In the genomic region with DNA sequence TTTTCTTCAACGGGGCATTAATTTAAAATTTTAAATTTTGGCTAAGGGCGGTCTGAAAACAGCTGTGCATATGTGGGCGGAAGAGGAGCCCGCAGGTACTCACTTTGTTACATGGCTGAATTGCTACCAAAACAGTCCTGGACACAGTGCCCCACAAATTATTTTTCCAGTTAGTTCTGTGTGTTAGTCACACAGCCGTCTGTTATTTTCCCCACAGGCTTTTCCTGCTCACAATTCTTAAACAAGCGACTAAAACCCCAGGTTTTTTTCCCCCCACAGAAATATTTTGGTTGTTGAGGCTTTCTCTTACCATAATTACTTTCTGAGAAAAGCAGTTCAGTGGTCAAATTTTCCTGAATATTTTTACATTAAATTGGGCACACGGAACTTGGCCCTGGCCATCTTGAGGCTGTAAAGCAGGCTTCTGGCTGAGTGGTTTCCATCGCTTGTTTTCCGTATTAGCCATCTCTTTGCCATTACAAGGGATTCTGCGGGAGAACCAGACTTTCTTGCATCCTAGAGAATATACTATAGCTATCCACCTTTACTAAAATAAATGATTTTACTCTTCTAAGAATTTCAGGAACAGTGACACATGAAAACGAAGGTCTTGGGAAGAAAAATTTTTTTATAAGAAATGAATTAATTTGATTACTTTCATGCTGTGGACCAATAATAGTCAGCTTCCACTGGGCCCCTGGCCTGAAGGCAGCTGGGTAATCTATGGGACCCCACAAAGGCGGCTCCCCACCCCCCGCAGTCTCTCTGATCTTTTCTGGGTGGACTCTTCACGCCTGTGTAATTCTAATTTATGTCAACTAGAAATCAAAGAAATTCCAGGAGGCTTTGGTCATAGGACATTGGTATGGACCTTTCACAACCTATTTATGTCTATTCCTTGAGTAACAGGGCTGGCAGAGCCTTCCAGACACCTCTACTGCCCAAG, we compare ENCODE assay signal across 16 mouse cellular contexts.
A peak's percentile ranks its signal among the peaks of the same experiment; 100 is the strongest.
DNase-seq lines count a peak whose midpoint lies in the region; ATAC-seq and TF ChIP-seq lines count a peak whose summit lies in the region.
"Had no signal": no experiment of that assay in that cellular context is flagged by ENCODE, and none has a peak within 500 bp of the region (broad histone marks: within the 10 kb centered on the region; RNA-seq: fewer than 3 reads in every experiment).

No protein-coding gene starts in this region.

- peaks cover 25% of the 10 kb centered on the region for H3K4me1 ChIP-seq in forebrain, postnatal 0 days (ENCODE audit: insufficient read depth)
- H3K4me1 ChIP-seq in forebrain, embryonic 11.5 days (replicated peaks; ENCODE audit: control insufficient read depth, insufficient read depth, low read length), result peaks cover 15% of the 10 kb centered on the region; the same call in 1 of the 2 replicates
- H3K4me1 ChIP-seq in midbrain, embryonic 10.5 days, result peaks cover 85% of the 10 kb centered on the region
- H3K4me1 ChIP-seq in midbrain, embryonic 16.5 days (ENCODE audit: control insufficient read depth, insufficient read depth, low read length), result peaks cover 24% of the 10 kb centered on the region
- H3K4me1 ChIP-seq in embryonic facial prominence, embryonic 14.5 days (ENCODE audit: control insufficient read depth, insufficient read depth, low read length), result peaks cover 21% of the 10 kb centered on the region
- peaks cover 14% of the 10 kb centered on the region for H3K4me1 ChIP-seq in neural tube, embryonic 14.5 days (ENCODE audit: control insufficient read depth, insufficient read depth, low read length)
- H3K4me1 ChIP-seq in heart, embryonic 10.5 days, result peaks cover 20% of the 10 kb centered on the region

- no peak for DNase-seq in forebrain, postnatal 0 days
- no peak for DNase-seq in forebrain, embryonic 11.5 days (ENCODE audit: low spot score)
- peak; percentile 46 for DNase-seq in midbrain, embryonic 10.5 days (ENCODE audit: low spot score)
- DNase-seq in embryonic facial prominence, embryonic 14.5 days (ENCODE audit: low spot score), result peak; percentile 60
- no peak for DNase-seq in heart, embryonic 10.5 days (ENCODE audit: low spot score)
- no peak for DNase-seq in heart, postnatal 14 days
- DNase-seq: adrenal gland, postnatal 14 days; cerebellum, postnatal 25 days; heart, adult 18-20 months; heart, postnatal 10 days; kidney, postnatal 25 days; right cerebral cortex, postnatal 25 days; thymus, postnatal 14 days had no signal

- no peak for TF ChIP-seq CTCF in forebrain, postnatal 0 days (IDR thresholded peaks at IDR 0.05; ENCODE audit: low read depth)

- 52% methylated on average over 14 of the region's 14 CpGs for WGBS in forebrain, postnatal 0 days
- WGBS in forebrain, embryonic 11.5 days, result 63% methylated on average over 14 of the region's 14 CpGs
- 69% methylated on average over 14 of the region's 14 CpGs for WGBS in midbrain, embryonic 10.5 days
- 48% methylated on average over 14 of the region's 14 CpGs for WGBS in midbrain, embryonic 16.5 days
- WGBS in embryonic facial prominence, embryonic 14.5 days, result 63% methylated on average over 14 of the region's 14 CpGs
- WGBS in neural tube, embryonic 14.5 days, result 45% methylated on average over 14 of the region's 14 CpGs
- whole genome bisulfite sequencing in heart, embryonic 10.5 days, result 86% methylated on average over 14 of the region's 14 CpGs

- no peak overlapping the region for H3K4me2 ChIP-seq in forebrain, postnatal 0 days (ENCODE audit: low read depth)
- no peak overlapping the region for H3K4me2 ChIP-seq in forebrain, embryonic 11.5 days (ENCODE audit: low read depth, low read length, severe bottlenecking)
- no peak overlapping the region for H3K4me2 ChIP-seq in midbrain, embryonic 16.5 days (ENCODE audit: low read length)
- no peak overlapping the region; the same call in 1 of the 2 replicates for H3K4me2 ChIP-seq in embryonic facial prominence, embryonic 14.5 days (ENCODE audit: low read depth, low read length)
- H3K4me2 ChIP-seq in neural tube, embryonic 14.5 days (ENCODE audit: low read depth, low read length), result no peak overlapping the region
- H3K4me2 ChIP-seq: lung, embryonic 14.5 days had no signal

- H3K36me3 ChIP-seq in forebrain, postnatal 0 days (ENCODE audit: insufficient read depth), result no peaks in the 10 kb centered on the region
- no peaks in the 10 kb centered on the region for H3K36me3 ChIP-seq in forebrain, embryonic 11.5 days (ENCODE audit: control insufficient read depth, insufficient read depth, low read length)
- no peaks in the 10 kb centered on the region for H3K36me3 ChIP-seq in midbrain, embryonic 10.5 days
- no peaks in the 10 kb centered on the region for H3K36me3 ChIP-seq in midbrain, embryonic 16.5 days (ENCODE audit: control insufficient read depth, insufficient read depth, low read length)
- no peaks in the 10 kb centered on the region for H3K36me3 ChIP-seq in embryonic facial prominence, embryonic 14.5 days (ENCODE audit: control insufficient read depth, insufficient read depth, low read length)
- H3K36me3 ChIP-seq in neural tube, embryonic 14.5 days (ENCODE audit: control insufficient read depth, insufficient read depth, low read length), result no peaks in the 10 kb centered on the region
- H3K36me3 ChIP-seq in heart, embryonic 10.5 days, result no peaks in the 10 kb centered on the region

- no peaks in the 10 kb centered on the region for H3K27me3 ChIP-seq in forebrain, postnatal 0 days (ENCODE audit: insufficient read depth, low read length)
- H3K27me3 ChIP-seq in forebrain, embryonic 11.5 days (ENCODE audit: control insufficient read depth, insufficient read depth, low read length), result no peaks in the 10 kb centered on the region
- H3K27me3 ChIP-seq in midbrain, embryonic 10.5 days (ENCODE audit: low read depth, poor library complexity, severe bottlenecking), result peaks cover 31% of the 10 kb centered on the region
- H3K27me3 ChIP-seq in midbrain, embryonic 16.5 days (ENCODE audit: control insufficient read depth, insufficient read depth, low read depth, low read length), result no peaks in the 10 kb centered on the region
- H3K27me3 ChIP-seq in embryonic facial prominence, embryonic 14.5 days (replicated peaks; ENCODE audit: control insufficient read depth, insufficient read depth, low read length), result no peaks in the 10 kb centered on the region
- H3K27me3 ChIP-seq in neural tube, embryonic 14.5 days (ENCODE audit: control insufficient read depth, insufficient read depth, low read length), result no peaks in the 10 kb centered on the region
- H3K27me3 ChIP-seq in heart, embryonic 10.5 days (ENCODE audit: insufficient read depth, poor library complexity, severe bottlenecking), result no peaks in the 10 kb centered on the region

- no peak overlapping the region for H3K4me3 ChIP-seq in forebrain, postnatal 0 days (ENCODE audit: low read depth, low read length)
- no peak overlapping the region for H3K4me3 ChIP-seq in forebrain, embryonic 11.5 days (ENCODE audit: low read depth, low read length)
- no peak overlapping the region for H3K4me3 ChIP-seq in midbrain, embryonic 10.5 days
- no peak overlapping the region for H3K4me3 ChIP-seq in midbrain, embryonic 16.5 days (ENCODE audit: low read depth, low read length)
- no peak overlapping the region for H3K4me3 ChIP-seq in embryonic facial prominence, embryonic 14.5 days (ENCODE audit: low read depth, low read length)
- H3K4me3 ChIP-seq in neural tube, embryonic 14.5 days (ENCODE audit: low read depth, low read length), result no peak overlapping the region
- H3K4me3 ChIP-seq in heart, embryonic 10.5 days, result no peak overlapping the region

- no peak overlapping the region for H3K9ac ChIP-seq in forebrain, postnatal 0 days
- no peak overlapping the region for H3K9ac ChIP-seq in forebrain, embryonic 11.5 days (ENCODE audit: low read length)
- H3K9ac ChIP-seq in midbrain, embryonic 16.5 days (ENCODE audit: low read depth, low read length), result no peak overlapping the region
- H3K9ac ChIP-seq in embryonic facial prominence, embryonic 14.5 days (ENCODE audit: low read depth, low read length), result no peak overlapping the region
- no peak overlapping the region for H3K9ac ChIP-seq in neural tube, embryonic 14.5 days (replicated peaks; ENCODE audit: low read depth, low read length)
- H3K9ac ChIP-seq: lung, embryonic 14.5 days had no signal

- no peak for ATAC-seq in forebrain, postnatal 0 days
- no peak for ATAC-seq in forebrain, embryonic 11.5 days (replicated peaks; ENCODE audit: low FRiP score)
- ATAC-seq in midbrain, embryonic 16.5 days, result no peak
- peak; percentile 54; the same call in 1 of the 2 replicates for ATAC-seq in embryonic facial prominence, embryonic 14.5 days (ENCODE audit: low read depth)
- peak; percentile 12; the same call in 1 of the 2 replicates for ATAC-seq in neural tube, embryonic 14.5 days (ENCODE audit: low read depth)

- H3K27ac ChIP-seq in forebrain, postnatal 0 days (ENCODE audit: low read depth, low read length), result peak overlapping the region; percentile 54
- H3K27ac ChIP-seq in forebrain, embryonic 11.5 days (ENCODE audit: low read depth, low read length), result no peak overlapping the region
- peak overlapping the region; percentile 59 for H3K27ac ChIP-seq in midbrain, embryonic 10.5 days (replicated peaks)
- no peak overlapping the region for H3K27ac ChIP-seq in midbrain, embryonic 16.5 days (ENCODE audit: low read length)
- peak overlapping the region; percentile 76 for H3K27ac ChIP-seq in embryonic facial prominence, embryonic 14.5 days (replicated peaks; ENCODE audit: low read depth, low read length)
- H3K27ac ChIP-seq in neural tube, embryonic 14.5 days (ENCODE audit: low read depth, low read length), result no peak overlapping the region
- no peak overlapping the region for H3K27ac ChIP-seq in heart, embryonic 10.5 days

- intact Hi-C loops in heart, postnatal 14 days (cut with DNase I), result no loop called here

- no peaks in the 10 kb centered on the region for H3K9me3 ChIP-seq in forebrain, postnatal 0 days (ENCODE audit: low read length)
- no peaks in the 10 kb centered on the region for H3K9me3 ChIP-seq in forebrain, embryonic 11.5 days (ENCODE audit: control insufficient read depth, low read length)
- H3K9me3 ChIP-seq in midbrain, embryonic 10.5 days (replicated peaks), result no peaks in the 10 kb centered on the region
- no peaks in the 10 kb centered on the region for H3K9me3 ChIP-seq in midbrain, embryonic 16.5 days (replicated peaks; ENCODE audit: control insufficient read depth, low read length, poor library complexity, severe bottlenecking)
- no peaks in the 10 kb centered on the region for H3K9me3 ChIP-seq in embryonic facial prominence, embryonic 14.5 days (ENCODE audit: control insufficient read depth, low read length)
- no peaks in the 10 kb centered on the region for H3K9me3 ChIP-seq in neural tube, embryonic 14.5 days (ENCODE audit: control insufficient read depth, low read length)
- H3K9me3 ChIP-seq in heart, embryonic 10.5 days, result no peaks in the 10 kb centered on the region

Comparison
In these comparisons a context has a peak if more than half of its experiments do, and no peak if none do; other contexts are left out.
1. H3K27ac ChIP-seq: peak in forebrain, postnatal 0 days (single experiment), midbrain, embryonic 10.5 days (single experiment) and embryonic facial prominence, embryonic 14.5 days (single experiment); none in forebrain, embryonic 11.5 days (single experiment), midbrain, embryonic 16.5 days (single experiment), neural tube, embryonic 14.5 days (single experiment) and heart, embryonic 10.5 days (single experiment).
2. ATAC-seq: peak in embryonic facial prominence, embryonic 14.5 days (single experiment) and neural tube, embryonic 14.5 days (single experiment); none in forebrain, postnatal 0 days (single experiment), forebrain, embryonic 11.5 days (single experiment) and midbrain, embryonic 16.5 days (single experiment).
3. DNase-seq: peak in midbrain, embryonic 10.5 days (single experiment) and embryonic facial prominence, embryonic 14.5 days (single experiment); none in forebrain, postnatal 0 days (single experiment), forebrain, embryonic 11.5 days (single experiment), heart, embryonic 10.5 days (single experiment) and heart, postnatal 14 days (0 of 2).